In the genomic region with DNA sequence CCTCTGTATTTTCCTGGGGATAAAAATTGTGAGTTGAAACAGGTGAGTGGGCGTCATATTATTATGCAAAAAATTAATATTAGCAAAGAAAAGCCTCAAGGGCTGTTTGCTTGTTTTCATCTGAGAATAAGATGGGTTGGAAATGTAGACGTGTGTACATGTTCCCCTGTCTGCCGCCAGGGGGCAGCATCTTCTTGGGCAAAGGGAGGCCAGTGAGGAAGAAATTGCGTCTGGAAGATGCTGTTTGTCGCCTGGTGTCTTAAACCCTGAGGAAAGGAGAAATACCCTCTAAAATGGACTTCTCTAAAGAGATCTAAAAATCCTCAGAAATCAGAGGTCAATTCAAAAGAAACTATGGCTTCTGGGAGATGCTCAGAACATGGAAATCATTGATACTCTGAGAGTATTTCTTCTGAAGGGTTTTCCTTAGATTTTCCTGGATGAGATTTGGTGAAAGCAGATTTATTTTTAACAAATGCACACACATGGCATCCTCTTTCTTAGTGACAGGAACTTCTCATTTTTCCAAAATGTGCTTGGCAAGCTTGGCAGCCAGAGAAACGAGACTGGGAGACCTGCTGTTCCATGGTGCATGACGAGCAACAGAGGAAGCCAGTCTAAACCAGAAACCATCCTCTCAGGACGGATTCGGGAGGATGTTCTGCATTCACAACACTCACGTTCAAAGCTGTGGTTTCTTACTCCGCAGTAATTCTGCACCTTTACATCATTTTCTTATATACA, we compare ENCODE assay signal across 9 mouse cellular contexts.
DNase-seq lines count a peak whose midpoint lies in the region; ATAC-seq lines count a peak whose summit lies in the region.
"Had no signal": no experiment of that assay in that cellular context is flagged by ENCODE, and none has a peak within 500 bp of the region (broad histone marks: within the 10 kb centered on the region; RNA-seq: fewer than 3 reads in every experiment).

No protein-coding gene starts in this region.

- no peak overlapping the region for H3K4me2 ChIP-seq in forebrain, embryonic 12.5 days
- H3K4me2 ChIP-seq: liver, embryonic 13.5 days had no signal

- H3K4me3 ChIP-seq in forebrain, embryonic 12.5 days (replicated peaks): no peak overlapping the region
- H3K4me3 ChIP-seq: liver, embryonic 13.5 days had no signal

- H3K36me3 ChIP-seq in forebrain, embryonic 12.5 days (replicated peaks): no peaks in the 10 kb centered on the region
- H3K36me3 ChIP-seq: liver, embryonic 13.5 days had no signal

- no peaks in the 10 kb centered on the region for H3K27me3 ChIP-seq in forebrain, embryonic 12.5 days
- H3K27me3 ChIP-seq: liver, embryonic 13.5 days had no signal

- peak; percentile 85 for ATAC-seq in forebrain, embryonic 12.5 days (ENCODE audit: low FRiP score)

- no peak overlapping the region for H3K27ac ChIP-seq in forebrain, embryonic 12.5 days
- H3K27ac ChIP-seq: liver, embryonic 13.5 days had no signal

- DNase-seq in R1 (ENCODE audit: low read depth, low spot score): peak; percentile 61
- DNase-seq in c-Kit-positive CD71-positive TER-119-positive erythroid progenitor cells, embryonic 14.5 days (ENCODE audit: low spot score): peak; percentile 19
- peak; percentile 84 for DNase-seq in heart, postnatal 4 days
- peak; percentile 71 for DNase-seq in layer of hippocampus, adult 9-10 months (ENCODE audit: low spot score)
- peak; percentile 82 for DNase-seq in lung, postnatal 14 days
- DNase-seq in retina, postnatal 7 days (ENCODE audit: low read depth, low spot score): peak; percentile 43
- peak; percentile 31 for DNase-seq in yolk sac, embryonic 10.5 days (ENCODE audit: low spot score)
- DNase-seq: liver, embryonic 13.5 days had no signal

- no peak overlapping the region for H3K9ac ChIP-seq in forebrain, embryonic 12.5 days
- H3K9ac ChIP-seq: liver, embryonic 13.5 days had no signal

- no peaks in the 10 kb centered on the region for H3K4me1 ChIP-seq in forebrain, embryonic 12.5 days
- H3K4me1 ChIP-seq: liver, embryonic 13.5 days had no signal

- 45% methylated on average over 11 of the region's 11 CpGs for WGBS in forebrain, embryonic 12.5 days

- no peaks in the 10 kb centered on the region for H3K9me3 ChIP-seq in forebrain, embryonic 12.5 days
- H3K9me3 ChIP-seq: liver, embryonic 13.5 days had no signal

Comparison
In these comparisons a context has a peak if more than half of its experiments do, and no peak if none do; other contexts are left out.
1. DNase-seq: peak in every context shown above with its lines; median percentile 84 in heart, postnatal 4 days; 82 in lung, postnatal 14 days; 71 in layer of hippocampus, adult 9-10 months; 61 in R1; 43 in retina, postnatal 7 days; 31 in yolk sac, embryonic 10.5 days; 19 in c-Kit-positive CD71-positive TER-119-positive erythroid progenitor cells, embryonic 14.5 days.